Mouse (Mus musculus): Measurements from ENCODE around the gene Vmn2r6.
"Not testable (repeated sequence)": the region's sequence is repeated elsewhere in the genome, so short reads cannot be mapped to it uniquely, and the experiment has no call there.

Vmn2r6 gene

GRCm38 (mm10) chr3:64565730-64566129 is at the start of gene Vmn2r6:
Vmn2r6 (minus strand) TSS chr3:64565830.
- DNase-seq (ENCODE audit: low spot score in 2 of 2) = not testable (repeated sequence)

- peak in 1 of 2 experiments; percentile 15 for DNase-seq (ENCODE audit: low spot score in 2 of 2)
Measured at GRCm38 (mm10) chr3:64587618-64588017, 22.0 kb upstream of the Vmn2r6 start.

GRCm38 (mm10) chr3:64568793-64569192 is 3.2 kb upstream of the Vmn2r6 start:
- DNase-seq (ENCODE audit: low spot score in 2 of 2) = not testable (repeated sequence)

- DNase-seq (ENCODE audit: low spot score in 2 of 2) = not testable (repeated sequence)
Measured at GRCm38 (mm10) chr3:64523585-64523984, 42.0 kb downstream of the Vmn2r6 start.

GRCm38 (mm10) chr3:64509742-64510141 is 55.9 kb downstream of the Vmn2r6 start, which contains the start of gene Vmn2r5:
Vmn2r5 (minus strand) TSS chr3:64509842.
- not testable (repeated sequence) for DNase-seq (ENCODE audit: low spot score in 2 of 2)

Data from right cerebral cortex, postnatal 10 days (tissue).